Mouse (Mus musculus) neural tube, embryonic 13.5 days (tissue): ENCODE measurements around the gene Dennd1c. TPM values are rescaled to one million over a fixed set of nuclear protein-coding genes. Genes with fewer than 3 reads are reported as not detected.
"Not testable (repeated sequence)": the region's sequence is repeated elsewhere in the genome, so short reads cannot be mapped to it uniquely, and the experiment has no call there.

Source experiments
- ATAC-seq: fragments of 200-750 bp; cut with Nextera tagmentation; 2 replicates; pipeline ENCODE4 v1.8.0; 2017; ENCODE audit warnings: low read depth, mild to moderate bottlenecking, moderate TSS enrichment, moderate library complexity
- H3K27ac ChIP-seq: fragments of 300-500 bp; sonication (generic); replicated peaks from 2 replicates; pipeline ENCODE4 v1.5.1; 2015; ENCODE audit warnings: moderate library complexity, mild to moderate bottlenecking, inconsistent platforms
- H3K27me3 ChIP-seq: fragments of 300-500 bp; sonication (generic); 2 replicates; pipeline ENCODE4 v1.6.1; 2015; ENCODE audit warnings: mild to moderate bottlenecking, inconsistent platforms
- H3K36me3 ChIP-seq: fragments of 300-500 bp; sonication (generic); 2 replicates; pipeline ENCODE4 v1.6.1; 2015; ENCODE audit warnings: mild to moderate bottlenecking, inconsistent platforms
- H3K4me1 ChIP-seq: fragments of 300-500 bp; sonication (generic); replicated peaks from 2 replicates; pipeline ENCODE4 v1.6.1; 2015; ENCODE audit warnings: inconsistent platforms
- H3K4me2 ChIP-seq: fragments of 300-500 bp; sonication (generic); 2 replicates; pipeline ENCODE4 v1.6.1; 2015; ENCODE audit warnings: inconsistent platforms, mild to moderate bottlenecking, moderate library complexity
- H3K4me3 ChIP-seq: fragments of 300-500 bp; sonication (generic); 2 replicates; pipeline ENCODE4 v1.5.1; 2015; ENCODE audit warnings: mild to moderate bottlenecking, inconsistent platforms
- H3K9ac ChIP-seq: fragments of 300-500 bp; sonication (generic); 2 replicates; pipeline ENCODE4 v1.6.1; 2015; ENCODE audit warnings: moderate library complexity, mild to moderate bottlenecking, inconsistent platforms
- H3K9me3 ChIP-seq: fragments of 300-500 bp; sonication (generic); 2 replicates; pipeline ENCODE4 v1.6.1; 2016; ENCODE audit warnings: inconsistent platforms
- WGBS: fragments of 180-500 bp; shearing (Covaris S2); methylation state at CpG from one replicate; pipeline ENCODE4 v1.1.7; 2015; 5-methylcytosine and 5-hydroxymethylcytosine counted together
- polyA plus RNA-seq: library from polyadenylated mRNA; unstranded; fragments of >200 nt; fragmentation: Nextera tagmentation; extraction: Ambion mirVana; gene quantifications from 2 replicates; pipeline ENCODE4 v1.2.1, GENCODE M21; 2015

Dennd1c gene
- polyA plus RNA-seq, 1 experiment from 2014 or later = 3.7 TPM

GRCm38 (mm10) chr17:57062011-57062521 lies 16.2 kb downstream of the Dennd1c start:
- Histone ChIP-seq H3K4me2 (peak overlapping the region; percentile 50), H3K27ac (no peak overlapping the region), H3K9me3 (no peaks in the 10 kb centered on the region), H3K4me3 (peak overlapping the region; percentile 27), H3K36me3 (no peaks in the 10 kb centered on the region), H3K4me1 (peaks cover 37% of the 10 kb centered on the region), H3K9ac (0 out of 2 replicates have a peak overlapping the region, but pooled peaks have one; percentile 22), H3K27me3 (peaks cover 49% of the 10 kb centered on the region)
- WGBS = 2% methylated on average over 38 of the region's 39 CpGs
- no peak for ATAC-seq

GRCm38 (mm10) chr17:57061069-57061468 lies 17.2 kb downstream of the Dennd1c start:
- Histone ChIP-seq H3K4me1 (peaks cover 37% of the 10 kb centered on the region), H3K4me2 (peak overlapping the region; percentile 56), H3K27me3 (peaks cover 47% of the 10 kb centered on the region), H3K9me3 (no peaks in the 10 kb centered on the region), H3K4me3 (peak overlapping the region; percentile 82), H3K27ac (no peak overlapping the region), H3K36me3 (peaks cover 6% of the 10 kb centered on the region), H3K9ac (peak overlapping the region; percentile 87; the same call in 1 of the 2 replicates)
- 35% methylated on average over 10 of the region's 10 CpGs for WGBS
- no peak for ATAC-seq

- Histone ChIP-seq H3K4me3 (peak overlapping the region; percentile 82), H3K9me3 (no peaks in the 10 kb centered on the region), H3K27ac (peak overlapping the region; percentile 90), H3K27me3 (peaks cover 43% of the 10 kb centered on the region), H3K4me2 (peak overlapping the region; percentile 56), H3K4me1 (peaks cover 35% of the 10 kb centered on the region), H3K9ac (peak overlapping the region; percentile 87), H3K36me3 (peaks cover 14% of the 10 kb centered on the region)
- ATAC-seq = peak; percentile 91
- WGBS = under 1% methylated on average over 44 of the region's 44 CpGs
Observed at GRCm38 (mm10) chr17:57060231-57060801, 18.0 kb downstream of the Dennd1c start.

DNA sequence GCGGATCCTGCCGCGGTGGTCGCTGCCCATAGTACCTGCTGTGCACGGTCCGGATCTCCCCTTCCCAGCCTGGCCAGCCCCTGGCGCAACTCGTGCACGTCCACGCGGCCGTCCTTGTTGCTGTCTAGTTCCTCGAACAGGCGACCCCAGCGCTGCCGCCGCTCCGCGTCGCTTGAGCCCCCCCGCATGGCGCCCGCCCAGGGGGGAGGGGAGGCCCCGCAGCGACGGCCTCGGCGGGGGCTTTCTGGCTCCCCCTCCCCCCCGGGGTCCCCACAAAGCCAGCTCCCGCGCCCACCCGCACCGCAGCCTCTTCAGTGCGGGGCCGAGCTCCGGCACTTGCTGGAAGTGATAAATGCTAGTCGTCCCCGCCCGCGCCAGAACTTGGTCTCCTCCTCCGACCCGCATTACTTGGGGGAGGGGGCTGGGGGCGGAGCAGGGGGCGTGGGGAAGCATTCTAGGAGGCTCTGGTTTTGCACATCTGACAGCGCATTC lies 18.8 kb downstream of the Dennd1c start, which contains the start of gene Slc25a23:
Gene Slc25a23, minus strand, starts transcription at position 378 of the 492 bp plus-strand sequence.
- peaks cover 33% of the 10 kb centered on the region for H3K4me1 ChIP-seq
- peak within 1 kb of the TSS; percentile 56 for H3K4me2 ChIP-seq
- peak within 1 kb of the TSS; percentile 87 for H3K9ac ChIP-seq
- ATAC-seq = peak; percentile 87
- peaks cover 21% of the 10 kb centered on the region for H3K36me3 ChIP-seq
- no peaks in the 10 kb centered on the region for H3K9me3 ChIP-seq
- peaks cover 35% of the 10 kb centered on the region for H3K27me3 ChIP-seq
- peak within 1 kb of the TSS; percentile 90 for H3K27ac ChIP-seq
- peak within 1 kb of the TSS; percentile 82 for H3K4me3 ChIP-seq
- under 1% methylated on average over 37 of the region's 45 CpGs for WGBS

DNA sequence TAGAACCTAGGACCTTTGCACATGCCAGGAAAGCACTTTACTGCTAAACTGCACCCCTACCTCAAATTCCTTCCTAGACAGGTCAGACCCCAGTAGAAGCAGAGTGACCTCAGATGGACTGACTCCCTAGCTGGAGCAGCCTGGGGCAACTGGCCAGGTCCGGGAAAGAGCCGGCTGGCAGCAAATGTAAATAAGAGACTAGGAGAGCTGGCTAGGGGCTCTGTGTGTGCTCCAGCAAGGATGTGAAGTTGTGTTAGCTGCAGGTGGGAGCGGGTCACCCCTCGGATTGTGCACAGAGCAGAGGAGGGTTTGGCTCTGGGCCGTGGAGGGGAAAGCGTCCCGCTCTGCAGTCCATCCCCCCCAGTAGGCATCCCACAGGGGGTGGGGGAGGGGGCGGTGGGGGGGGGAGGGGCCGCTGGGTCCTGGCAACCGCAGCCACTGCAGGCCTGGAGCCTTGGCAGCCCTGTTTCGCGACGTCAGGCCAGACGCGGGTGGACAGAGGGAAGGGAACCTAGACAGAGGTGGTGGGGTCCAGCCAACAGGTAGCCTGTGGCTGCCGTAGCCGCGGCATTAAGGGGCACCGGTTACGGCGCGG lies 19.3 kb downstream of the Dennd1c start, which contains the start of gene Crb3:
Gene Crb3, plus strand, starts transcription at position 215 of the 595 bp plus-strand sequence.
- Histone ChIP-seq H3K4me1 (peaks cover 33% of the 10 kb centered on the region), H3K4me3 (peak within 1 kb of the TSS; percentile 82), H3K27me3 (peaks cover 30% of the 10 kb centered on the region), H3K27ac (peak within 1 kb of the TSS; percentile 90), H3K9me3 (no peaks in the 10 kb centered on the region), H3K4me2 (peak within 1 kb of the TSS; percentile 56), H3K9ac (peak within 1 kb of the TSS; percentile 87), H3K36me3 (peaks cover 25% of the 10 kb centered on the region)
- WGBS = 1% methylated on average over 16 of the region's 22 CpGs
- ATAC-seq = peak; percentile 9

DNA sequence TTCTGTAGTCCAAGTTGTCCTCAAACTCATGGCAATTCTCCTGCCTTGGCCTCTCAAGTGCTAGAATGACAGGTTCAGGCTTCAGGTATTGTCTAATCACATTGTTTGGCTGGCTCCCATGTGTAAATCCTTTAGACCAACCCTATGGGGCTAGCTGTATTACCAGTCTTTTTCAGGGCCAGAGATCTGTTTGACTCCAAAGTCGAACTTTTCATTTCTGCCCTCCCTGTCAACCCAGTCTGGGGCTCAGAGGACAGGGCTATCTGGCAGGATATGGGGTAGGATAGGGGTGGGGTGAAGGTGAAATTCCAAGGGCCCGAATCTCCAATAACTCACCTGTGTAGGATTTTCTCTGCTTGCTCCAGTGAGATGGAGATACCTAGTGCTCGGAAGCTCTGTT lies 22.1 kb downstream of the Dennd1c start:
- Histone ChIP-seq H3K36me3 (peaks cover 52% of the 10 kb centered on the region), H3K9ac (no peak overlapping the region)
- 91% methylated on average over 3 of the region's 3 CpGs for WGBS

DNA sequence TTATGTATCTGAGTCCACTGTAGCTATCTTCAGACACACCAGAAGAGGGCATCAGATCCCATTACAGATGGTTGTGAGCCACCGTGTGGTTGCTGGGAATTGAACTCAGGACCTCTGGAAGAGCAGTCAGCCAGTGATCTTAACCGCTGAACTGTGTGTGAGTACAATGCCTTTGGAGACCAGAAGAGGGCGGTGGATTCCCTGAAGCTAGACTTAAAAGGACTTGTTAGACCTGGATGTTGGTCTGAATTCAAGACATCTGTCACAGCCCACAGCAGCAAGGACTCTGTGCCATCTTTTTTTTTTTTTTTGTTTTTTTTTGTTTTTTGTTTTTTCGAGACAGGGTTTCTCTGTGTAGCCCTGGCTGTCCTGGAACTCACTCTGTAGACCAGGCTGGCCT lies 26.6 kb downstream of the Dennd1c start:
- not testable (repeated sequence) for H3K4me1 ChIP-seq, H3K4me3 ChIP-seq, H3K4me2 ChIP-seq, H3K9ac ChIP-seq, ATAC-seq, H3K9me3 ChIP-seq, H3K27ac ChIP-seq, H3K27me3 ChIP-seq
- H3K36me3 ChIP-seq = peaks cover 84% of the 10 kb centered on the region
- 87% methylated on average over 4 of the region's 4 CpGs for WGBS

More for the DNA sequence above, 22.1 kb downstream of the Dennd1c start:
- peaks cover 22% of the 10 kb centered on the region for H3K4me1 ChIP-seq
- no peak overlapping the region for H3K4me2 ChIP-seq
- peaks cover 4% of the 10 kb centered on the region for H3K27me3 ChIP-seq
- H3K27ac ChIP-seq = no peak overlapping the region
- no peak for ATAC-seq
- no peaks in the 10 kb centered on the region for H3K9me3 ChIP-seq
- no peak overlapping the region for H3K4me3 ChIP-seq

- Histone ChIP-seq H3K36me3 (peaks cover 78% of the 10 kb centered on the region), H3K9ac (no peak overlapping the region), H3K9me3 (no peaks in the 10 kb centered on the region), H3K27me3 (no peaks in the 10 kb centered on the region), H3K27ac (no peak overlapping the region), H3K4me3 (no peak overlapping the region), H3K4me1 (no peaks in the 10 kb centered on the region), H3K4me2 (no peak overlapping the region)
- 93% methylated on average over 3 of the region's 3 CpGs for WGBS
- ATAC-seq = no peak
Observed at GRCm38 (mm10) chr17:57048816-57049215, 29.5 kb downstream of the Dennd1c start.

GRCm38 (mm10) chr17:57047406-57047805 lies 30.9 kb downstream of the Dennd1c start:
- Histone ChIP-seq H3K4me3 (no peak overlapping the region), H3K9me3 (no peaks in the 10 kb centered on the region), H3K36me3 (peaks cover 64% of the 10 kb centered on the region), H3K4me1 (no peaks in the 10 kb centered on the region), H3K4me2 (no peak overlapping the region), H3K27me3 (no peaks in the 10 kb centered on the region), H3K27ac (no peak overlapping the region), H3K9ac (no peak overlapping the region)
- 0 out of 2 replicates have a peak, but pooled peaks have one; percentile 14 for ATAC-seq
- 39% methylated on average over 5 of the region's 5 CpGs for WGBS

GRCm38 (mm10) chr17:57041554-57041953 lies 36.8 kb downstream of the Dennd1c start, which contains the start of gene Slc25a41:
Gene Slc25a41, minus strand, starts transcription at chr17:57041654.
- Histone ChIP-seq H3K4me2 (no peak within 1 kb of the TSS), H3K9me3 (no peaks in the 10 kb centered on the region), H3K9ac (no peak within 1 kb of the TSS), H3K36me3 (peaks cover 19% of the 10 kb centered on the region), H3K27me3 (peaks cover 22% of the 10 kb centered on the region), H3K4me1 (no peaks in the 10 kb centered on the region), H3K4me3 (no peak within 1 kb of the TSS), H3K27ac (no peak within 1 kb of the TSS)
- ATAC-seq = no peak
- 75% methylated on average over 8 of the region's 8 CpGs for WGBS

GRCm38 (mm10) chr17:57038978-57039377 lies 39.3 kb downstream of the Dennd1c start:
- Histone ChIP-seq H3K4me3 (no peak overlapping the region), H3K27me3 (peaks cover 22% of the 10 kb centered on the region), H3K36me3 (no peaks in the 10 kb centered on the region), H3K9ac (no peak overlapping the region), H3K9me3 (no peaks in the 10 kb centered on the region), H3K27ac (no peak overlapping the region), H3K4me2 (no peak overlapping the region), H3K4me1 (no peaks in the 10 kb centered on the region)
- no peak for ATAC-seq
- 42% methylated on average over 8 of the region's 8 CpGs for WGBS

- Histone ChIP-seq H3K9ac (no peak overlapping the region), H3K4me1 (peaks cover 29% of the 10 kb centered on the region), H3K27ac (peak overlapping the region; percentile 90; the same call in 1 of the 2 replicates), H3K9me3 (no peaks in the 10 kb centered on the region), H3K27me3 (peaks cover 3% of the 10 kb centered on the region), H3K36me3 (peaks cover 10% of the 10 kb centered on the region), H3K4me2 (peak overlapping the region; percentile 68; the same call in 1 of the 2 replicates), H3K4me3 (peak overlapping the region; percentile 45)
- 87% methylated on average over 4 of the region's 4 CpGs for WGBS
- no peak for ATAC-seq
Observed at GRCm38 (mm10) chr17:57032854-57033253, 45.5 kb downstream of the Dennd1c start.
